Mouse (Mus musculus): ENCODE results near the gene Tal1.

DNA sequence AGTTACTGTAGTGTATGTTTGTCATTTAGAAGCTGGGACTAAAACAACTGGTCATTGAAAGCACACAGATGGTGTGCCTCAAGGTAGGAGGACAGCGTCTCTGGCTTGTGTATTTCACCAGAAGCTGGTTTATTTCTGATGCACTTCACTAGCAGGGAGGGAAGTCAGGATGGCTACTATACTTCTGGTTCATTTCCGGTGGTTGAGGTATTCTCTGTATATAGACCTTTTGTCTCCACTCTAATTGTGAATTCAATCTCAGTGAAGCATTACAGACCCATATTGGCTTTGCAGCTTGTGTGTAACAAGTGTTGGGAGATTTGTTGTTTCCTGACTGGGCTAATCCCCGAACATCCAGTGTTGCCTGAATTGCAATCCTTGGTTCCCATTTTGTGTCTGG lies 4.5 kb downstream of the Tal1 start:
- TF ChIP-seq ZC3H11A (IDR thresholded peaks at IDR 0.05; ENCODE audit: borderline replicate concordance, low read depth, low read length), result no peak
- no peak for TF ChIP-seq MAFK (IDR thresholded peaks at IDR 0.05; ENCODE audit: insufficient read depth, low read depth, low read length)
- TF ChIP-seq CHD2 (IDR thresholded peaks at IDR 0.05; ENCODE audit: low read depth, low read length), result no peak
- no peak for TF ChIP-seq HCFC1 (IDR thresholded peaks at IDR 0.05; ENCODE audit: borderline replicate concordance, insufficient read depth, low read length)

Measured in ES-E14 (cell line).